ENCODE assay signal across 9 mouse cellular contexts in genomic region chr3:29757821-29758494, GRCm38 (mm10).
DNase-seq lines count a peak whose midpoint lies in the region; ATAC-seq and TF ChIP-seq lines count a peak whose summit lies in the region.
"Had no signal": no experiment of that assay in that cellular context is flagged by ENCODE, and none has a peak within 500 bp of the region (broad histone marks: within the 10 kb centered on the region; RNA-seq: fewer than 3 reads in every experiment).

No protein-coding gene starts in this region.

- H3K9me3 ChIP-seq in embryonic facial prominence, embryonic 13.5 days: no peaks in the 10 kb centered on the region
- no peaks in the 10 kb centered on the region for H3K9me3 ChIP-seq in embryonic facial prominence, embryonic 10.5 days
- H3K9me3 ChIP-seq in limb, embryonic 14.5 days (ENCODE audit: control insufficient read depth, low read length): no peaks in the 10 kb centered on the region
- H3K9me3 ChIP-seq: liver, embryonic 13.5 days had no signal

- no peaks in the 10 kb centered on the region for H3K27me3 ChIP-seq in embryonic facial prominence, embryonic 13.5 days
- no peaks in the 10 kb centered on the region for H3K27me3 ChIP-seq in embryonic facial prominence, embryonic 10.5 days (replicated peaks; ENCODE audit: low read depth, poor library complexity, severe bottlenecking)
- H3K27me3 ChIP-seq in limb, embryonic 14.5 days (ENCODE audit: control insufficient read depth, insufficient read depth, low read length): no peaks in the 10 kb centered on the region
- H3K27me3 ChIP-seq: liver, embryonic 13.5 days had no signal

- H3K36me3 ChIP-seq in embryonic facial prominence, embryonic 13.5 days: no peaks in the 10 kb centered on the region
- H3K36me3 ChIP-seq in embryonic facial prominence, embryonic 10.5 days (replicated peaks): no peaks in the 10 kb centered on the region
- H3K36me3 ChIP-seq in limb, embryonic 14.5 days (ENCODE audit: control insufficient read depth, insufficient read depth, low read length): no peaks in the 10 kb centered on the region
- H3K36me3 ChIP-seq: liver, embryonic 13.5 days had no signal

- H3K4me3 ChIP-seq in embryonic facial prominence, embryonic 13.5 days: no peak overlapping the region
- no peak overlapping the region for H3K4me3 ChIP-seq in embryonic facial prominence, embryonic 10.5 days
- no peak overlapping the region for H3K4me3 ChIP-seq in limb, embryonic 14.5 days (replicated peaks; ENCODE audit: low read length)
- H3K4me3 ChIP-seq: liver, embryonic 13.5 days had no signal

- H3K4me2 ChIP-seq in embryonic facial prominence, embryonic 13.5 days: no peak overlapping the region
- H3K4me2 ChIP-seq in limb, embryonic 14.5 days (replicated peaks; ENCODE audit: low read depth, low read length, severe bottlenecking): peak overlapping the region; percentile 6; the same call in 1 of the 2 replicates
- H3K4me2 ChIP-seq: liver, embryonic 13.5 days had no signal

- WGBS in embryonic facial prominence, embryonic 13.5 days: 58% methylated on average over 8 of the region's 8 CpGs
- 84% methylated on average over 8 of the region's 8 CpGs for WGBS in embryonic facial prominence, embryonic 10.5 days
- WGBS in limb, embryonic 14.5 days: 16% methylated on average over 8 of the region's 8 CpGs

- peak overlapping the region; percentile 44; the same call in 1 of the 2 replicates for H3K27ac ChIP-seq in embryonic facial prominence, embryonic 13.5 days
- H3K27ac ChIP-seq in embryonic facial prominence, embryonic 10.5 days (replicated peaks): no peak overlapping the region
- peak overlapping the region; percentile 75 for H3K27ac ChIP-seq in limb, embryonic 14.5 days (replicated peaks; ENCODE audit: low read depth, low read length)
- H3K27ac ChIP-seq: liver, embryonic 13.5 days had no signal

- H3K4me1 ChIP-seq in embryonic facial prominence, embryonic 13.5 days: 0 out of 2 replicates have a peak, but pooled peaks cover 4% of the 10 kb centered on the region
- no peaks in the 10 kb centered on the region for H3K4me1 ChIP-seq in embryonic facial prominence, embryonic 10.5 days
- peaks cover 17% of the 10 kb centered on the region for H3K4me1 ChIP-seq in limb, embryonic 14.5 days (ENCODE audit: control insufficient read depth, insufficient read depth, low read length)
- H3K4me1 ChIP-seq: liver, embryonic 13.5 days had no signal

- TF ChIP-seq POLR2A in limb, embryonic 14.5 days (IDR thresholded peaks at IDR 0.05; ENCODE audit: borderline replicate concordance, extremely low read depth, insufficient read depth, insufficient read length): no peak

- no peak for DNase-seq in embryonic facial prominence, embryonic 10.5 days (ENCODE audit: low spot score)
- peak; percentile 9 for DNase-seq in urinary bladder, postnatal 25 days (ENCODE audit: low spot score)
- DNase-seq in urinary bladder, adult 2 months (ENCODE audit: low spot score): no peak
- DNase-seq in limb, embryonic 14.5 days (ENCODE audit: low spot score): peak; percentile 88
- no peak for DNase-seq in embryo, embryonic 10 days (ENCODE audit: low spot score)
- DNase-seq: liver, embryonic 13.5 days had no signal

- H3K9ac ChIP-seq in embryonic facial prominence, embryonic 13.5 days: no peak overlapping the region
- no peak overlapping the region for H3K9ac ChIP-seq in limb, embryonic 14.5 days (ENCODE audit: low read depth, low read length, severe bottlenecking)
- H3K9ac ChIP-seq: liver, embryonic 13.5 days had no signal

- ATAC-seq in embryonic facial prominence, embryonic 13.5 days (ENCODE audit: insufficient number of reproducible peaks, insufficient read depth, low FRiP score, low TSS enrichment, low read depth): no peak
- peak; percentile 92 for ATAC-seq in limb, embryonic 14.5 days (ENCODE audit: low FRiP score, low read depth)
- no peak for ATAC-seq in megakaryocyte, adult 5-6 weeks (ENCODE audit: poor library complexity, severe bottlenecking)
- ATAC-seq in frontal cortex, adult (ENCODE audit: low TSS enrichment): no peak

Comparison
In these comparisons a context has a peak if more than half of its experiments do, and no peak if none do; other contexts are left out.
1. DNase-seq: peak in urinary bladder, postnatal 25 days (single experiment) and limb, embryonic 14.5 days (single experiment); none in embryonic facial prominence, embryonic 10.5 days (single experiment), urinary bladder, adult 2 months (single experiment) and embryo, embryonic 10 days (single experiment).